Mouse (Mus musculus) E14TG2a.4 (cell line): ENCODE measurements around the gene Erich2.

Experiments used
- CTCF ChIP-seq: conservative IDR thresholded peaks from 2 replicates; pipeline ENCODE4 v1.5.1; 2014; ENCODE audit warnings: low read length
- NANOG ChIP-seq: IDR thresholded peaks from 2 replicates; pipeline ENCODE4 v1.6.1; 2014; ENCODE audit warnings: borderline replicate concordance, low read length, mixed read lengths
- POU5F1 ChIP-seq: IDR thresholded peaks from 2 replicates; pipeline ENCODE4 v1.6.1; 2014; ENCODE audit warnings: low read length, borderline replicate concordance

DNA sequence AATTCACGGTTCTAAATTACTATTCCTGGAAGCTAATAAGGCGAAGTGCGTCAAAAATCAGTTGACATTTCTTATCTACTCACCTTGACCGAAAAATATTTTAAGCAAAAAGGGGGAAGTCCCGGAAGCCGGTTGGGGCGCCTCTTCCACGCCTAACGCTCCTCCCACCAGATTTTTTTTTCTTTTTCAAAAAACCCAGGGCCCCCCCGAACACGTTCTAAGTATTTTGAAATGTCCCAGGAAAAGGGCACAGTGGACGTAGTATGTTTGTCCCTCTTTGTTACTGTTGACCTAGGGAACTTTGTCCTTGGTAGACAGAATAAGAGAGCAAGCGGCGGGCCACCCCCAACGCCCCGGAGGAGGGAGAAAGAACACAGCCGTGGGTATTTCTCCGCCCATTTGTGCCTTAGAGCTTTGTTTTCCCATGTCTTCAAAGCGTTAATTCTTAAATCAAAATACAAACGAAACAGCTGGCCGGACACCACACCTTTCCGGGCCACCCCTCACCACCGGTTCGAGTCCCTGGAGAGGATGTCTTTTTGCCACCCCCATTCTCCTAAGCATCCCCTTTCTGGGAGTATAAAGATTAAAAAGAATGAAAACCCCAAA, 50.3 kb downstream of the Erich2 start:
- TF ChIP-seq CTCF: no peak
- no peak for TF ChIP-seq NANOG
- no peak for TF ChIP-seq POU5F1
